Mouse (Mus musculus) testis, postnatal 10 days (tissue): ENCODE results near the gene Hacd1.

ENCODE experiments used
- DNase-seq: peaks from one replicate; pipeline ENCODE4 v3.0.0; 2021; ENCODE audit warnings: low spot score

Gene Hacd1

DNA sequence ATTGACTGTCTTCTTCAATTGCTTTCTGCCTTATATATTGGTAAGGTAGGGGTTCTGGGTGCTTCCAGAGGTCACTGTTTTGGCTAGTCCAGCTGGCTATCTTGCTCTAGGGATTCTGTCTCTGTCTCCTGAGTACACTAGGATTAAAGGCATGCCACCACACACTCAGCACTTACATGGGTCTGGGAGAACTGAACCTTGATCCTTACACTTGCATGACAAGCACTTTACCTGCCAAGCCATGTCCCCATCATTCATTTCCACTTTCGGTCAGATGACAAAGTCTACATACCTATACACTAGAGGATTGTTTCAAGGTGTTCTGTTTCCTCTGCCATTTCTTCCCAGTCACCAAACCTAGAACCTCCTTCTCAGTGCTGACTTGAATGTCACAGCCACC, 50.8 kb downstream of the Hacd1 start:
- DNase-seq, result no peak

DNA sequence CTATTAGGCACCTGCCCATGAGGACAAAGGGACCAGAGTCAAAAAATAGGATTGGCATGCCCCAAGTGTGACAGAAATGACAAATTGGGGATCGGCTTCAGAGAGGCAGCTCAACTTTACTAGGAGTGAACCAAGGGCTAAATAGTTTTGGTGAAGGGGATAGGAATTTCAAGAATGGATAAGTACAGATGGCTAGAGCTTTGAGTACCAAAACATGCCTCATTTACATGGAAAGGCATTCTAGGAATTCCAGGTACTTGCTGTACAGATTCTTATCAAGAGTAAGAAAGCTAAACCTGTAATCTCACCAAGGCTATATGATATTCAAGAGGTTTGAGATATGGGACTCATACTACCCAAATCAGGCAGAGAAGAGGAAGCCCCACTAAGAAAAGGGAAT, 95.8 kb downstream of the Hacd1 start:
- no peak for DNase-seq

DNA sequence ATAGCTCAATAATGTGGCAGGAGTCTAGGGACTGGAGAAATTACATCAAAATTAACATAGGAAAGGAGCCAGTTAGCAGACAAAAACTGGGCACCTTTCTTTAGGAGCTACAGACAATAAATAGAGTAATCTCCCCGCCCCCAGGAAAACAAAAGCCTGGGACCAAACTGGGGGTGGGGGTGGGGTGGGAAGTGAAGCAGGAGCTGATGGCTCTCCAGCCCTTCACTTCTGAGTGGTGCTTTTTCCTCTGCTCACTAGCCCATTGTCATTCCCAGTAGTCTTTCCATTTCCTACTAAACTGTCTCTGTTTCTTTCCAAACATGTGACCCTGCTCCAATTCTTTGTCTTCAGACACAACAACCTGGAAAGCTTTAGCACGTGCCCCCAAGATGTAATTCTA, 99.5 kb downstream of the Hacd1 start:
- DNase-seq, result no peak

DNA sequence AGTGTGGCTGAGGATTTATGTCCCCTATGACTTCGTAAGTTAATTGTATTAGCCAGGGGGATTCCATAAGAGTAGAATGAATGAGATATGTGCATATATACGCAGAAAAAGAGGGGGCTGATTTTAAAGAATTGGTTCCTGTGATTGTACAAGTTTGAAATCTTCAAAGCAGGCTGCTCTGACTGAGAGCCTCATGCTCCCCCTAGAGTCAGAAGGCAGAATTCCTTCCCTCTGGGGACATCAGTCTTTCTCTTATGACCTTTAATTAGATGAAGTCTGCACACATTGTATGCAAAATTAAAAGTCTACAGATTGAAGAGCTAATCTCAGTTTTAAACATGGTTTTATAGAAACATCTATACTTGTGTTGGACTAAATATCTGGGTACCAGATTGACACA, 117.8 kb downstream of the Hacd1 start:
- DNase-seq, result no peak

DNA sequence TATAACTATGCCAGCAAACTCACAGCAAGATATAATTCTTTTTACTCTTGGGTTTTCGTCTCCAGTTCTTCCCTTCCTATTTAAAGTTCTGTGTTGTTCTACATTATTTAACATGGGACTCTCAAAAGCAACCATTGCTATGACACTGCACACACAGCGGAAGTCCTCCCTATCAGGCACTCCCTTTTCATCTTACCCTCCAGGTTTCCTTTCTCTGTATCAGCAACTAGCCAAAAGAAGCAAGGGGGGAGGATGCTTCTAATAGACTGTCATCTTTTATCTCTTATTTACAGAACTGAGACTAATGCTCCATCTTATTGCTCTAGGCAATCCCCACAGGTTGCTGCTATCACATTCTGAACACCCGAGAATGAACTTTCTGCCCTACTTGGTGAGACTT, 120.6 kb downstream of the Hacd1 start:
- DNase-seq, result no peak

GRCm38 (mm10) chr2:13932253-13932652, 123.7 kb downstream of the Hacd1 start:
- DNase-seq, result no peak

- no peak for DNase-seq
Observed at GRCm38 (mm10) chr2:13930724-13931123, 125.2 kb downstream of the Hacd1 start.

DNA sequence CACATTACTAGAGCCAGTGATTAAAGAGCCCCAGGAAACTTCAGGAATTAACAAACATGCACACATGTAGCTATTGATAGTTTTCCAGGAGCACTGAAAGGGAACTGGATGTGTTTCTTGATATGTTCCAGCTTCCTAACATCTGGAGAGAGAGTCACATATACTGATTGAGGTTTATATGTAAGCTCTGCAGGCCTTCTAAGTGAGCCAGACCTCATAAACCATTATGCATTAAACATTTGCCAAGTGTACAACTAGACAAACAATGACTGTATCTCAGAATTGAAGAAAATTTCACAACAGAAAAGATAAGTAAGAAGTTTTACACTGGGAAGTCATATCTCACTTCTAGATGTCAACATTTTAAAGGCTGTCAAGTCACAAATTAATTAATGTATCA, 167.4 kb downstream of the Hacd1 start:
- DNase-seq, result no peak

DNA sequence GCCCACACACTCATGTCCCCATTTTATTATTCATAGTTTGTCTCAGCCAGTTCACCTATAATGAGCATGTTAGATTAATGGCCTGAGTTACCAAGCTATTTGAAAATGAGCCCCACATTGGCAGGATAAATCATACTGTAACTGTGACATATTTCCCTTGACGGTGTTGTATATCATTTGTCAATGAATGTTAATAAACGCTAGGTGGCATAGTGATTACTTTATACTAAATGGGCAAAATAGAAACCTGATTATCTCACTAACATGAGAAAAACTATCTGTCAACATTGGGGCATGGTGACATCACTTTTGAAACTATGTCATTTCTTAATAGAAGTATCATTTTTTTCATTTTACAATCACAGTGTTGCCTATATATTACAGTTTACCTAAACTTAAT, 198.5 kb downstream of the Hacd1 start:
- DNase-seq, result no peak

DNA sequence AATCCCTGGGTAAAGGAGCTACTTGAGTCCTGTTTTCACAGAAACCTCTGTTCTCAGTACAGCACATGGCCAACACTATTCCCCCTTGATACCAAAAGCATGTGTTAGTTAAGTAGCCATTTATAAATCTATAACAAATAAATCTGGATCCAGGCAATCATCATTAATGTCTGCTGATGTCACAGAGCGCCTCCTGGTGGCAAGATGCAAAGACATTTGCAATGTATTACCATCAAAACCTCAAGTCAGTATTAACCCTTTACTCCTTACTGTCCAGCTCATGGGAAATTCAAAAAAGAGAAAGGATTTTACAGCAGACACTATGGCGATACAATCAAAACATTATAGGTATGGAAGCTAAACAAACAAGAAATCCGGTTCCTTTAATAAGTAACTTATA, 200.4 kb downstream of the Hacd1 start:
- DNase-seq, result peak; percentile 48

DNA sequence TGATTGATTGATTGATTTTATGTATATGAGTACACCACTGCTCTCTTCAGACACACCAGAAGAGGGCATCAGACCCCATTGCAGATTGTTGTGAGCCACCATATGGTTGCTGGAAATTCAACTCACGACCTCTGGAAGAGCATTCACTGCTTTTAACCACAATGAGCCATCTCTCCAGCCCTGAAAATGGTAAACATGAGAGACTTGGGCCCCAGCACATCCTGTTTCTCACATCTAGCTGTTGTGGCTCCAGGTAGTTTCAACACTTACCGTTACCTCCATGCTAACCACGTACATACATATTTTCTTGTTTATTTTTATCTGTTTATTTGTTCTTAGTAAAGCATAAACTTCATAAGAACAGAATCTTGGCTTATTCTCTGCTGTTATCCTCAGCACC, 219.6 kb downstream of the Hacd1 start:
- DNase-seq, result no peak

DNA sequence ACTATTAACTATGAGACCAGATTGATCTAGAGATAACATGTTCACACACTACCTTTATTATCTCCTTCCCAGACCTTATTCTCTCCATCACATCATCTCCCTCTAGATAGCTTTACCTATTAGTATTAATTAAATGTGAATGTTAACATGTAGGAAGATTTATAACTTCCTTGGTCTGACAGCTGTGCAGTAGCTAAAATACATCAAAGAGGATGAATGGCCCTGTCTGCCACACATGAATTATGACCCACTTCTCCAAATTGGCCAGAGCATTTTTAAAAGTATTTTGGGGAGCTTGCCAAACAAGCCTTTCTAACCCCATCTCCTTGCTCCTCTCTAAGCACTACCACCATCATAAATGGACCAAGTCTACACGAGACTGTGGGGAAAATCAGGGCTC, 220.9 kb downstream of the Hacd1 start:
- no peak for DNase-seq

DNA sequence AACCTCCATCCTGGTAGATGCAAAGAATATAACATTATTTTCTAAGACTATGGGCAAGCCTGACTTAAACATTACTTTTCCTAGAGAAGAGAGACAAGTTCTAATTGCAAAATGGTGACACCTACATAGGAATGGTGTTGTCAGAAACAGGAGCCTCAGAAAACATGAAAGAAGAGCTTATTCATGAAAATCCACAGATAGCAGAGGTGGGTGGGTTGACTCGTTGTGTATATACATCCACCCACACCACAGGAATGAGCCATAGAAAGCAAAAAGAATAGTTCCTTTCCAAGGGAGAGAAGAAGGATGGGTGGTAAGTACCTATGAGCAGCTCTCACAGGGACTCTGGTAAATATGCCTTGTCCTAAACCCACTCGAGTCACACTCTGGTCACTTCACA, 239.3 kb downstream of the Hacd1 start:
- no peak for DNase-seq

DNA sequence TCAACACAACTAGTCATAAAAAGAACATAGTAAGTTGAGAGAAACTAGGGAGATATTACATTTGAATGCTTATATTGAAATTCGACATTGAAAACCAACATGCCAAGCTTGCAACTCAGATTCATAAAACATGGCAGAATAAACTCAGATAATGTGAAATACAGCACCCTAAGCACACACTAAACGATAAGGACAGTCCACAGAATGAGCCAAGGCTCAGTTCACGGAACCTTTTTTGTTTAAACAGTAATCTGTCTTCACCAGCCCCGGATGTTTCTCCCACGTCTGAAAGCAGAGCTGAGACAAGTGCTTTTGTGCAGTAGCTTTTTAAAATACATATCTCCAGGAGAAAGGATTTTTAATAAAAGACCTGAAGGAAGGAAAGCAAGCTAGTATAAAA, 247.3 kb downstream of the Hacd1 start:
- DNase-seq, result no peak

GRCm38 (mm10) chr2:13808008-13808407, 247.9 kb downstream of the Hacd1 start:
- no peak for DNase-seq

GRCm38 (mm10) chr2:13806120-13806519, 249.8 kb downstream of the Hacd1 start:
- DNase-seq, result no peak

- no peak for DNase-seq
Observed at GRCm38 (mm10) chr2:13800639-13801038, 255.3 kb downstream of the Hacd1 start.
